Mouse (Mus musculus) MN1 (cell line): Measurements from ENCODE around the gene Mpzl3.
"Not testable (repeated sequence)": the region's sequence is repeated elsewhere in the genome, so short reads cannot be mapped to it uniquely, and the experiment has no call there.

ENCODE experiments used
- DNase-seq: peaks from one replicate; pipeline ENCODE4 v3.0.0-alpha.2; 2016; ENCODE audit warnings: low spot score

The Mpzl3 gene

DNA sequence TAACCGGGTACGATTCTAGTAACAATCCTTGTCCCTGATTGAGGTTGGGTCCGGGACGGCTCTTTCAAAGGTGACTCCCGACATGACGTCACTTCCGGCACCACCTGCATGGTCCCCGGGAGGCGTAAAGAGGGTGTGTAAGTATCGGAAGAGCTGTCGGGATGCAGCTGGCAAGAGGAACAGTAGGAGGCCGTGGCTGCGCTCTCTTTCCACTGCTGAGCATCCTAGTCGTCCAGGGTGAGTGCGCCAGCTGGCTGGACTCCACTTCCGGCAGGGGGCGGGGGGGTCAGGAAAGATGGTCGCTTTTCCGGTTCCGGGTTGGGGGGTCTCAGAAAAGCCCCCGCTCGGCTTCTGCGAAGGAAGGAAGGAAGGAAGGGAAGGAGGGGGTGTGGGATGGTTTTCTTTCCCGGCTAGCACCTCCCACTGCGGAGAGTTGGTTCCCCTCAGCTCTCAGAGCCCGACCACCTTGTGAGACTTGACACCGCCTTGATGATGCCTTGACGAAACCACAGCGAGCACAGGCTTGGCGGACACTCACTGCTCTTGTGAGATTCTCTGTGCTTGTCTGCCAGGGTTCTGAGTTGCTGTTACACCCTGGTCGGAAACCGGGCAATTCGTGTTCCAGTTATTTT, at the start of gene Mpzl3:
Gene Mpzl3 (plus strand): TSS at position 105 of the 632 bp plus-strand sequence.
- peak; percentile 84 for DNase-seq

DNA sequence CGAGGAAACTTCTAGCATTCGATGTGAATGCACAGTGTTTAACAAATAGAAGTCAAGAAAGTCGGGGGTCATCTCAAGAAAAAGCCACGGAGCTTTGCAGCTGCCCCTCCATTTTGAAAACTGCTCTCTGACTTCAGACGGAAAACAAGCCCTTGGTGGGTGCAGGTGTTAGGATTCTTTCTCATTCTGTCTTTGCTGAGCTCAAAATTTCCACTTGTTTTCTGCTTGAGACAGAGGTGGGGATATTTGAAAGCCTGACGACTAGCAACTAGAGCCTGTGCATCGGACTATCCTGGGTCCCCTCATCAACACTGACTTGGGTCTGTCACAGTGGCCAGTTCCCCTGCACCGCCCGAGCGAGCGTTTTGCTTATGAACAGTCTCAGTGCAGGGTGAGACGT, 47.6 kb upstream of the Mpzl3 start:
- DNase-seq = no peak

DNA sequence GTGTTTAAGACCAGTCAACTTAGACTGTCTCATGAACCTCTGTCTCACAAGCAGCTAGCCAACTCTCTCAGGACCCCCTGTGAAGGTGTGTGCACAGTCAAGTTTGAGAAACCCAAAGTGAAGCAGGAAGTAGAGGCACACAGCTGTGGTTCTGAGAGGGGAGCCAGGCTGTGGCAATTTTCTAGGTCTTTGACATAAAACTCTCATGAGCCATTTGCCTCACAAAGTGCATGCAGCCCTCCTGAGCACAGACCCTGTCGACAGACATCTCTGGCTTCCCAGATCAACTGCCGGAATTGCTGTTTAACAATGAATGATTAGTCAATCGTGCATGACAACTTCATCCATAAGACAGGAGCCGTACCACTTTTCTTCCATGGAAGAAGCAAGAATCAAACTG, 46.6 kb upstream of the Mpzl3 start:
- DNase-seq = no peak

DNA sequence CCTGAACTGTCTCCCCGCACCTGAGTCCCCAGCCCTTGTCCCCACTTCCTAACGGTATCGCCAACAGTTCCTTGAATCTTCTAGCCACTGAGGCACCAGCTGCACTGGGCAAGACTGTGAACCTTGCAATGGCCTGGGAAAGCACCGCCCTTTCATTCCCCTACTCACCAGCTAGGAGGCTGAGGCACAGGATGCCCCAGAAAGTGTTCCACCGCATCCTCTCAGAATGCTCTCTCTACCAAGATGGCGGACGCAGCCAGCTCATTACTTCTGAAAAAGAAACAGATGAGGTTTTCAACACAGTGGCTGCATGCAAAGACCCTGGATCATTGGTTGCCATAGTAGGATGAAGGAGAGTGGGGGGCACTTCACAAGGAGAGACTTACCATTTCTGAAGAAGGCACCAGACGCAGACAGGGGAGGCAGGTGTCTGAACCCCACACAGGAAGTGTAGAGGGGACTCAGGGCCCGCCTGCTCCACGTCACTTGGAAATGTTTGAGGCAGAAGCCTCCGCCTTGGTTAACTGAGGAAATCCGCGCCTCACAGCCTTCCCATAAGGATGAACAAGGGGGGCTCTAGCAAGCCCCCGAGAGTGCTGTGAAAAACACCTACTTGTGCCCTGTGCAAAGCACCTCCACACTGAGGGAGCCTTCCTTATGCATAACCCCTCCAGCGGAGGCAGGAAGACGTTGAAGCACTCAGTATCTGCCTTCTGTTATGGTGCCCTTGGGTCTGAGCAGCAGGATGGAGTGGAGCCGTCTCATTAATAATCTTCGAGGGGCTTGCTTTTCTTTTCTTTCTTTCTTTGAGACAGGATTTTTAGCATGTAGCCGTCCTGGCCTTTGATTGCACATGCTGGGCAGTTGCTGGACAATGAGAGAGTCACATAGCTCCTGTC, 45.6 kb upstream of the Mpzl3 start, which contains the start of gene Cd3e:
Gene Cd3e (minus strand): TSS at position 448 of the 899 bp plus-strand sequence.
- no peak for DNase-seq

DNA sequence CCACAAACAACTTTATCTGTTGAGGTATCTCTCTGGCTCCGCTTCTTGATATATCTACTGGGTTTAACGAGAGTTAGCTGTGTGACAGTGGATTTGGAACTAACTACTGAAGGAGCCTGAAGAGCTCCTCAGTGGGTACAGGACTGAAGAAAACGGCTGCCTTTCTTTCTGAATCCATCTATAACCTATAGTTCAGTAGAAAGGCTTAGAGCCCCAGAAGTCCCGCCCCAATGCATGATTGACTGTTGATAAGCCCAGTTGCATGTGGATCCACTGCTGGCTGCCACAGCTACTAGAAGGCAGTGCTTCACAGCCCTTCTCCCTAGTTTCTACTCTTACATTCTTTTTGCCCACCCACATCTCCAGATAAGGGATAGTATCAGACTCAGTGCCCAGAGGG, 44.5 kb upstream of the Mpzl3 start:
- DNase-seq = peak; percentile 10

DNA sequence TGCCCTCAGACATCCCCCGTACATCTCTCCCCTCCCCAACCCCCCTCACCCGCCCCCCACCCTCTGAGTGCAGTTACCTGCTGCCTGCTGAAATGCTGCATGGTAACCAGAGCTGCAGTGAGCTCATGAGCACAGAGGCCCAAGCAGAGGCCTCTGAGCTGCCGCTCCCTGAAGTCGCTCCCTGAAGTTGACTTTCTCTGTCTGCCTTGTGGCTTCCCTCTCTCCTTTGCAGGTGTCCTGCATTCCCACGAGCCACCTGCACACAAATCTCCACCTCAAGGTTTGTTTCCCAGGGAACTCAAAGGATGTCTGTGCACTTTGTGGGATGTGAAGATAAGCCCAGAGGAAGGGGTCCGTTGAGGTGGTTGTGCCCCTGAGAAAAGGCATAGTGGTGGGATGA, 43.7 kb upstream of the Mpzl3 start:
- DNase-seq = no peak

DNA sequence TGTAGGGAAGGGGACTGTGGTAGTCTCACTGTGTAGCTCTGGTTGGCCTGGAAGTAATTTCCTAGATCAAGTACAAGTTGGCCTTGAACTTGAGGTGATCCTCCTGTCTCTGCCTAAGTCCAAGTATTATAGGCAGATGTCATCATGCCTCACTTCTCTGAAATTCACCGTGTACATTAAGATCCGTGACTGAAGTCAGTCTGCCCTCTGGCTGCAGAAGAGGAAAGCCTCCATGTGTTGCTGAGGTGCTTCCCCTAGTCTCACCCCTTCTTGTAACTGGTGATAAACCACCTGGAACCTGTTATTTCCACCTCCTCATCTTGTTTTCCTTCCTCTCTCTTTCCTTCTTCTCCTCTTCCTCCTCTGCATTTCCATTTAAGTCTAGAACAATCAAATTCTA, 40.1 kb upstream of the Mpzl3 start:
- no peak for DNase-seq

DNA sequence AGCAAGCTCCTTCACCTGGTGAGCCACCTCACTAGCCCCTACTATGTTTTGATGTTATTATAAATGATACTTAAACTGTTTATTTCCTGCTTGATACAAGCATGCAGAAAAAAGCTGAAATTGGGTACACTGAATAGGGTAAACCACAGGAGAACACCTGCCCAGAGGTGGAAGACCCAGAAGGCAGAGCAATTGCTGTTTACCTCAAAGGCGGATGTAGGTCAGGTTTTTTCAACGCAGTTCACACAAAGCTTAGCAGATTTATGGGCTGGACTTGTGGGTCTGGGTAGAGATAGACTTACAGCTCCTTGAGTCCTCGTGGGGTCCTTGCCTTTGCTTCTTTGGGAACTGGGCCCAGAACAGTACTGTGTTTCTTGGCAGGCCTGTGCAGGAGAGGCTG, 39.1 kb upstream of the Mpzl3 start:
- no peak for DNase-seq

DNA sequence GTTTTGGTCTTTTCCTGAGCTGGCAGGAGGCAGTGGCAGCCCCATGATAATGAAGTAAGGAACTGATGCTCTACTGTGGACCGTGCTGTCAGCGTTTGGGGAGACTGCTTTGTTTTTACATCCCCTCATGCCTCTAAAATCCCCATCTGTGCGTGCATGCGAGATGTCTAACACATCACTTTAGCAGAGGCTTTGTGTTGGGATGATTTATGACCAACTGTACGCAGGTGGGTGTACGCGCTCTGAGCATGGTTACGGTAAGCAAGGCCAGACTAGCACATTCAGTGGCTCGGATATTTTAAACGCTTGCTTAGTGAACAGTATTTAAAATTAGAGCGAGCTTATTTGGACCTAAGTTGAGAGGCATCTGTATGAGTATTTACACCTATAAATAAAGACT, 37.0 kb upstream of the Mpzl3 start:
- DNase-seq = no peak

DNA sequence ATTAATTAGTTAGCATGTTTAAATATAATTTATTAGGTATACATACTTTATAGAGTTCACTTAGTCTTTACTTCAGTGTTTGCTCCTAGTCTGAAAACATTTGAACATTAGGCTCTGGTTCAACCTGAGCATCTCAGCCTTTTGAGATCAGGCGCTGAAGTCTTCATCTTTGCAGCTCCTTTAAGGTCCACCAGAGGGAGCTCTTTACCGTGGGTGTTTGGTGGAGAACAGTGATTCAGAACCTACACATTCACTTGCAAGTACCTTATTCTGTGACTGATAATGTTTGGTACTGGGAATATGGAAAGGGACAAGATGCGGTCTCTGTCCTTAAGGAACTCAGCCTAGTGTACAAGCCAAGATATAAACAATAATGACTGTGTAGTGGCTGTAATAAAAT, 32.2 kb upstream of the Mpzl3 start:
- peak; percentile 56 for DNase-seq

DNA sequence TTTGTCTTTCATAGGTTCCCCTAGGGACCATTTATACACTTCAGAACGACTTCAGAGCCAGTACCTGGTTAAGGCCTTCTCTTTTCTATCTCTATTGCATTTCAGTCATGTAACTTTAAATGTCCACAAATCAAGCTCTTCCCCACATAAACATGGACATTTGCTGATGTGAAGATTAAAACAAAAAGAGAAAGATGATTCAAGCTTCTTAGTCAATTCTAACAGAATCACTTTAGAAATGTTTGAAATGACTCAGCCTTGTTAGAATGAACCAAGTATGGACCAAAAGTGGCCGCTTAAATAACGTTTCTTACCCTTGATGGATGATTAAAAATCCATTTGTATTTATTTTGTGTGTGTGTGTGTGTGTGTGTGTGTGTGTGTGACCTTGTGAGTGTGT, 31.3 kb upstream of the Mpzl3 start:
- no peak for DNase-seq

DNA sequence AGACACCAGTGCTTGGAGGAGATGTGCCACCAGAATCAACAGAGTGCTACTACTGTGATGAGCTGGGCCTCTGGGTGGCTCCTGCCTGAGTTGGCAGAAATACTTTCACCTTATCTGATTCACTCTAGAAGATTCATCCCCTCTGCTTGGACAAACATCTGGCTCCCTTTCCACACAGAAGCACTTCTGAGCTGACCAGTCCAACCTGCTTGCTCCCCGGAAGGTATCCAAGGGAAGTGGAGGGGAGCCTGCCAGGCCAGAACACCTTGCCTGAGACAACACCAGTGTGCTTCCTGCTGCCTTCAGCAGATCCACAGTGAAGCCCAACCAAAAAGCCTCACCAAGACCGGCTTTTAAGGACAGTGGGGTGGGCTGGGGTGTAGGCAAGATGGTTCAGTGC, 30.8 kb upstream of the Mpzl3 start:
- no peak for DNase-seq

DNA sequence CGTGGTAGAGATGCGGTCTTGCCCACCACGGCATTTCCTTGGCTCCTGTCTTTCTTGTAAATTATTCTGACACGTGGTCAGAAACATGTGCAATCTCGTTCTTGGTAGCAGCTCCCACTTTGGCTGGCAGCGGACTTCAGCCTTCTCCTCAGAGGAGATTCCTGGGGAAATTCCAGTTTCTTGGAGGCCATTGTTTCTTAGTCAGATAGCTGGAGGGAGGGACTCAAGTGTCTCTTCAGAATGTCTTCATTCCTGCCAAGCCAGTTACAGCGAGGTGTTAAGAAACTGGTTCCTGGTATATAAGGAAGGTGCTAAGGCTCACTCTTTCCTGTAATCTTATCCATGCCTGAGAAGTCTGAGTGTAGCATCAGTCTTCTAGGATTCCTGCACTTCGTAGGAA, 27.6 kb upstream of the Mpzl3 start:
- DNase-seq = no peak

DNA sequence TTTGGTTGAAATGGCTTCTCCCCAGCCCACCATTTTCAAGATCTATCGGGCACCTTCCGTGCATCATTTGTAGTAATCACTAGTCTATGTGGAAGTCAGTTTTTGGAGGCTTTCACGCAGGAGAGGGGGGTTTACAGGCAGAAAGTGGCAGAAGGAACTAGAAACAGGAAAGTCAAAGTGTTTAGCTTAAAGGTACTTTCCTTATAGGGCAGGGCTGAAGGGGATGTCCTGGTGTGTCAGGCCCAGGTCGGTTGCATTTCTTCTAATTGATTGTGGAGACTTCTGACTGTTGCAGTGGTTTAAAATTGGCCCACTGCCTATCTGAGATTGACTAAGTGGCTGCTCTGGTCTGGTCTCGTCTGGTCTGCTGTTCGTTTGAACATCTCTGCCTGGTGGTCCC, 24.6 kb upstream of the Mpzl3 start:
- peak; percentile 29 for DNase-seq

DNA sequence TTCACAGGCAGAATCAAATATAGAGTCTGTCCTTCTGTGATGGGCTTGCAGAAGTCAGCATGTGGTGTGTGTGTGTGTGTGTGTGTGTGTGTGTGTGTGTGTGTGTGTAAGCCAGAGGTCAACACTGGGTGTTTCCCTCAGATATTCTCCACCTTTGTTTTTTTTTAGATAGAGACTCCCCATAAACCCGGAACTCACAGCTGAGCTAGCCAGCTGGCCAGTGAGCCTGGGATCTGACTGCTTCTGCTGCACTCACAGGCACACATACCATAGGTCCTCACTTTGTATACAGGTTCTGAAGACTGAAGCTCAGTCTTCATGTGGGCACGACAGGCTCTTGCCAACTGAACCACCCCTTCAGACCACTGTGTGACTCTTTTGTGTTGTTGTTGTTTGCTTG, 22.7 kb upstream of the Mpzl3 start:
- DNase-seq = no peak

DNA sequence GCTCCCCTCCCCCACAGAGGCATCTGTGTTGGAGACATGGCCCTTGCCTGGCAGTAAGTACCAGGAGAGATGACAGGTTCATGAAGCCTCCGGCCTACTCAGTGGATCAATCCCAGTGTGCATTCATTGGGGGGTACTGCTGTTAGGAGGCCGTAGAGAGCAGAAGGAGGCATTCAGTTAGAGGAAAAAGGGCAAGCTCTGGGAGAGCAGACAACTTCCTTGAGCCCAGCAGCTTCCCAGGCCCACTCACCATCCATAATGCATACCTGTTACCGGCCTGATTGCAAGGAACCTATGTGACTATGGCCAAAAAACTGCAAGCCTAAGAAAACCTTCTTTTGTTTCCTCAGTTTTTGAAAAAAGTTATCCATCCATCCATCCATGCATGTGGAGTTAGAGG, 20.5 kb upstream of the Mpzl3 start:
- DNase-seq = no peak

DNA sequence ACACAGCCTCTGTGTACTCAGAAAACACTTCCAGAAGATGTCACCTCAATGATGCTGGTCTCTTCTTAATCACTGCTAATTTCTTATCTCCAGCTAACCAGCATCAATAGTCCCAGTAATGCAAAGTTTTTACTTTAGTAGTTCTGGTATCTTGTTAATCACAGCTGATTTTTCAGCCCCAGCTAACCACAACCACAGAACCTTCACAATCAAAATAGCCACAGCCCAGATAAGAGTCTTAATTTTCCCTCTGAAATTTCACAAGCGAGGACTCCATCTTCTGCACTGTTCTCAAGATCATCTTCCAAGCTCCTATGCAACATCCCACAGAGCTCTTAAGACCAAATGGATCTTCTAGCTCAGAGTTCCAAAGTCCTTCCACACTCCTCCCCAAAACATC, 17.2 kb upstream of the Mpzl3 start:
- DNase-seq = not testable (repeated sequence)

DNA sequence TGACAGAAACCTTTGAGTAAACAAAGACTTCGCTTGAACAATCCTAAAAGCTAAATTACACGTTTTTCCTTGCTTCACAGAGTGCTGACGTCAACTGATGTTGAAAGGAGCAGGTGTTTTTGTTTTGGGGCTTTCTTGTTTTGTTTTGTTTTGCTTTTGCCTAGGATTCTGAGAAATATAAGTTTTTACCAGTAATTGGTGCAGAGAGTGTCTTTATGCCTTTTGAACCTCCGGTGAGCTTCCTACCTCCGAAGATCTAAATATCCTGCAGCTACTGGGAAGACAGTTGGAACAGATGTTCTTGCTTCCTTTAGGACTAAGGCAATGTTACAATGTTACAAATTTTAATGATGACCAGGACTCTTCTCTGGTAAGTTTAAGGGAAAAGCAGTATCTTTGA, 15.5 kb upstream of the Mpzl3 start, which contains the start of gene Mpzl2:
Gene Mpzl2 (plus strand): TSS at position 301 of the 400 bp plus-strand sequence.
- DNase-seq = no peak

DNA sequence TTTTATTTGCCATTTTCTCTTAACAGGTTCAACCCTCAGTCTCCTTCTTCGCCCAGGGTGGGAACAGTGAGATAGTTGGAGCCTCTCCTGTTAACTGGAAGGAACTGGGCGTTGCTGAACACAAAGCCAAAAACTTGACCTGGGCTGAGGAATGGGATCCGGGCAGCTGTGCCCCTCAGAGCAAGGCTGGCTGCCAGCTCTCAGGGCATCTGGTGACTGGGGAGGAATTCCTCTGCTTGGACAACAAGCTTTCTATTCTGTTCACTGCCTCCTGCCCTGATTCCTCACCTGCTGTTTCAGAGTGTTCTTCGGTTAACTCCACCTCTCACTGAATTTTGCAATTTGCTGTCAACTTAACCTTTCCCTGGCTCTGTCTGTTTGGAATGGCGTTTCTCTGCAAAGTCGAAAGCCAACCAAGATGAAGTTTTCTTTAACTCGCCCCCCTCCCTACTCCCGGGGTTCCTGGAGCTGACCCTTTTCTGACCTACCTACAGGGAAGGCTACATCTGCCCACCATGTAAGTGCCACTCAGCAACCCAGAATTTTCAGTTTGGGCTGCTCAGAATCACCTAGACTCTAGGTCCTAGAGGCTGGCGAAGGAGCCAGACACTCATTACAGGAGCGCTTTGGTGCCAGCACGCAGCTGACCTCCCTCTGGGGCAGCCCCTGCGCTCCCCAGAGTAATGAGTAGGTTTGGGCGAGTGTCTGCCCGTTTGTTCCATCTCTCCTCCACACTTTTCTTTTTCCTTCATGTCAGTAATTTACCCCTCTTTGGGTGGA, 14.7 kb upstream of the Mpzl3 start:
- no peak for DNase-seq

DNA sequence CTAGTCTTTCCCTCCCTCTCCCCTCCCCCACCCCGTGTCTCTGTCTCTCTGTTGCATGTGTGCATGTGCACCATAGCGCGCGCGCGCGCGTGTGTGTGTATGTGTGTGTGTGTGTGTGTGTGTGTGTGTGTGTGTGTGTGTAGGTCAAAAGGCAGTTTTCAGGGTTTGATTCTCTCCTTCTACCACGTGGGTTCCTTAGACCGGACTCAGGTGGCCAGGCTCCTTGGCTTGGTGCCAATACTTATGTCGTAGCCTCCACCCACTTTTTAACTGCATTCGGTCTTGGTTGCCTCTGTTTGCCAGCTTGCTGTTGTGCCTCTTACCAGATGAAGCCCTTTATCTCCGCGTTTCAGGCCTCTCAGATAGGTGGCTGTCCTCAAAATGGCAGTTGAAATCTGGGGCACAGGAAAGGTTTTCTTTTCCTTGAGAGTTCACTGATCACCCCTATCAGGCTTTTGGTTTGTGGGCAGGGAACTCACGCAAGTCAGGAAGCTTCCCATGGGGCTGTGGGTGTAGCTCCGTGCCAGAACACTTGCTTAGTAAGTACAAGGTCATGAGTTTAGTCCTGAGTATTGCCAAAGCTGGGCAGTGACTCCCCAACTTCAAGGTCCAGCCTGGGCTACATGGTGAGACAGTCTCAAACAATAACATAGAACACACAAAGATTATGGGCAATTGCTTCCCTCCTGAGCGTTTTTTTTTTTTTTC, 13.7 kb upstream of the Mpzl3 start:
- no peak for DNase-seq

DNA sequence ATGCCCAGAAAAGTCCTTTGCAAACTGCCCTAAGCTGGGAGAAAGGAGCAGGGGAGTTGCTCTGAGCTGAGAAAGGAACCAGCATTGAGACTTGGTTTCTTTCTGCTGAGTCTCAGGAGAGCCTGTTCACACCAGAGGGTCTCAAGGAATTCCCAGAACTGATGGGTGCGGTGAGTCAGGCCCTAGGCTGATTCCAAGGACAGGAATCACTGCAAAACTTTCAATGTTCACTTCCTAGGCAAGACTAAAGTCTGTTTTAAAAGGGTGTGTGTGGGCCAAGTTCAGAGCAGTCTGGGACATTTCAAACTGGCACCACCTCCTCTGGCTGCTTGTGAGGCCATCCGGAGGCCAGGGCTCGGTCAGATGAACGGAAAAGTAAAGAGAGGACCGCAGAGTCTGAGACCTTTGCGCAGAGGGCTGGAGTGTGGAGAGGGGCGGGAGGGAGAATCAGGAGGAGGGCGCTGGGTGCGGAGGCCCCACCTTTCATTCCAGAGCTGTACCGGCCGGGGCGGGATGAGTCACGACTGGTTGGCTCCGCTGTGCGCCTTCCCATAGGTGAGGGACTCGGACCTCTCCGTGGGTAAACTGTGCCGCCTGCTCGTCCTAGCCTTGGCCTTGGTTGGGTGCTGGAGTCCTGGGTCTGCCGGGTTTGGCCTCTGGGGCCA, 12.8 kb upstream of the Mpzl3 start:
- DNase-seq = no peak

DNA sequence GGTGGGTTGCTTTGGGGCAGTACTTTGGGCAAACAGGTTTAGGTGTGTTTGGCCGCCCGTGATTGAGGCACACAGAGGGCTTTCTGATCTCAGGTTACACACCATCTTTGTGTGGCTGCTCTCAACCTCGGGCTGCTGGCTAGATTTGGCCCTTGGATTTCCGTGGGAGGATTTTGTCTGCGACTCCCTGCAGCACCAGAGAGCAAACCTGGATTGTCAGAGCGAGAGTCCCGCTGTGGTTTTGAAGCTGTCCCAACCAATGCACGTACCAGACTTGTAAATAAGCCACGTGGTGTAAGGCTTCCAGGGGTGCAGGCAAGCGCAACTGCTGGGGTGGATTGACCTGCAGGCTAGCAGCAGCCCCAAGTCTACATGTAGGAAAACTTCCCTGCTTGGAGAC, 12.0 kb upstream of the Mpzl3 start:
- DNase-seq = no peak
